Mouse (Mus musculus) testis, adult 2 months (tissue): ENCODE measurements around the gene Sec63.

Experiments
- CTCF ChIP-seq: fragments of 200-500 bp; IDR thresholded peaks from 2 replicates; pipeline ENCODE4 v1.5.1; 2012; ENCODE audit warnings: low read depth, mild to moderate bottlenecking, inconsistent platforms, low read length, moderate library complexity; ENCODE audit not compliant: control insufficient read depth, insufficient read depth, insufficient replicate concordance
- POLR2A ChIP-seq: fragments of 200-500 bp; IDR thresholded peaks from 2 replicates; pipeline ENCODE4 v1.6.1; 2012; ENCODE audit warnings: low read depth, mild to moderate bottlenecking, inconsistent platforms, low read length, moderate library complexity; ENCODE audit not compliant: control insufficient read depth

- TF ChIP-seq CTCF (no peak), POLR2A (no peak)
Observed at GRCm38 (mm10) chr10:42876172-42876571, 114.9 kb downstream of the Sec63 start.
